Mouse (Mus musculus) stomach, embryonic 16.5 days (tissue): ENCODE results near the gene Nkapd1. TPM values are rescaled to one million over a fixed set of nuclear protein-coding genes. Genes with fewer than 3 reads are reported as not detected.
A peak's percentile ranks its signal among the peaks of the same experiment; 100 is the strongest.
"Not testable (repeated sequence)": the region's sequence is repeated elsewhere in the genome, so short reads cannot be mapped to it uniquely, and the experiment has no call there.

ENCODE experiments used
- ATAC-seq: fragments of 200-750 bp; cut with Nextera tagmentation; 2 replicates; pipeline ENCODE4 v1.8.0; 2017; ENCODE audit warnings: moderate number of reproducible peaks, moderate TSS enrichment; ENCODE audit not compliant: insufficient read depth, low FRiP score
- H3K27ac ChIP-seq: fragments of 300-500 bp; sonication (generic); 2 replicates; pipeline ENCODE4 v1.5.1; 2014; ENCODE audit warnings: low read length
- H3K27me3 ChIP-seq: fragments of 300-500 bp; sonication (generic); 2 replicates; pipeline ENCODE4 v1.6.1; 2014; ENCODE audit warnings: low read length, control low read depth, mixed read lengths; ENCODE audit not compliant: control insufficient read depth, insufficient read depth
- H3K36me3 ChIP-seq: fragments of 300-500 bp; sonication (generic); 2 replicates; pipeline ENCODE4 v1.6.1; 2014; ENCODE audit warnings: low read length; ENCODE audit not compliant: control insufficient read depth, insufficient read depth
- H3K4me1 ChIP-seq: fragments of 300-500 bp; sonication (generic); 2 replicates; pipeline ENCODE4 v1.6.1; 2014; ENCODE audit warnings: low read length, control low read depth, mixed read lengths; ENCODE audit not compliant: control insufficient read depth, insufficient read depth
- H3K4me2 ChIP-seq: fragments of 300-500 bp; sonication (generic); 2 replicates; pipeline ENCODE4 v1.6.1; 2014; ENCODE audit warnings: low read depth, low read length, mixed read lengths
- H3K4me3 ChIP-seq: fragments of 300-500 bp; sonication (generic); replicated peaks from 2 replicates; pipeline ENCODE4 v1.5.1; 2014; ENCODE audit warnings: mild to moderate bottlenecking, low read length
- H3K9ac ChIP-seq: fragments of 300-500 bp; sonication (generic); 2 replicates; pipeline ENCODE4 v1.6.1; 2014; ENCODE audit warnings: low read length
- H3K9me3 ChIP-seq: fragments of 300-500 bp; sonication (generic); replicated peaks from 2 replicates; pipeline ENCODE4 v1.6.1; 2016; ENCODE audit warnings: low read length, control low read depth; ENCODE audit not compliant: control insufficient read depth
- WGBS: fragments of 180-500 bp; shearing (Covaris S2); extraction: QIAGEN DNeasy Blood & Tissue Kit; methylation state at CpG from one replicate; pipeline ENCODE4 v1.1.7; 2014; 5-methylcytosine and 5-hydroxymethylcytosine counted together
- polyA plus RNA-seq: library from polyadenylated mRNA; unstranded; fragments of >200 nt; fragmentation: Nextera tagmentation; extraction: Ambion mirVana; gene quantifications from 2 replicates; pipeline ENCODE4 v1.2.1, GENCODE M21; 2015

Nkapd1 gene
- polyA plus RNA-seq, 1 experiment from 2014 or later: 18.2 TPM

GRCm38 (mm10) chr9:50646826-50647370, 29.6 kb upstream of the Nkapd1 start:
- Histone ChIP-seq H3K27ac (no peak overlapping the region), H3K36me3 (peaks cover 19% of the 10 kb centered on the region), H3K27me3 (no peaks in the 10 kb centered on the region), H3K9ac (no peak overlapping the region), H3K9me3 (no peaks in the 10 kb centered on the region), H3K4me2 (no peak overlapping the region), H3K4me3 (no peak overlapping the region), H3K4me1 (no peaks in the 10 kb centered on the region)
- ATAC-seq: no peak
- 76% methylated on average over 10 of the region's 10 CpGs for WGBS

GRCm38 (mm10) chr9:50634270-50634669, 17.0 kb upstream of the Nkapd1 start:
- H3K36me3 ChIP-seq: peaks cover 5% of the 10 kb centered on the region; the same call in 1 of the 2 replicates
- no peak for ATAC-seq

GRCm38 (mm10) chr9:50633059-50633458, 15.8 kb upstream of the Nkapd1 start:
- no peak for ATAC-seq
- 68% methylated on average over 2 of the region's 2 CpGs for WGBS
- Histone ChIP-seq H3K4me1 (no peaks in the 10 kb centered on the region), H3K4me3 (no peak overlapping the region), H3K9me3 (no peaks in the 10 kb centered on the region), H3K27me3 (no peaks in the 10 kb centered on the region), H3K4me2 (no peak overlapping the region), H3K9ac (no peak overlapping the region), H3K36me3 (peaks cover 5% of the 10 kb centered on the region; the same call in 1 of the 2 replicates), H3K27ac (no peak overlapping the region)

More at GRCm38 (mm10) chr9:50634270-50634669, 17.0 kb upstream of the Nkapd1 start:
- Histone ChIP-seq H3K9me3 (no peaks in the 10 kb centered on the region), H3K4me1 (no peaks in the 10 kb centered on the region), H3K27me3 (no peaks in the 10 kb centered on the region), H3K4me3 (no peak overlapping the region), H3K4me2 (no peak overlapping the region), H3K9ac (no peak overlapping the region), H3K27ac (no peak overlapping the region)
- WGBS: 94% methylated on average over 11 of the region's 11 CpGs

GRCm38 (mm10) chr9:50632016-50632688, 14.9 kb upstream of the Nkapd1 start:
- Histone ChIP-seq H3K4me2 (no peak overlapping the region), H3K9ac (no peak overlapping the region), H3K4me3 (no peak overlapping the region), H3K27me3 (no peaks in the 10 kb centered on the region), H3K36me3 (peaks cover 5% of the 10 kb centered on the region; the same call in 1 of the 2 replicates), H3K4me1 (no peaks in the 10 kb centered on the region), H3K27ac (no peak overlapping the region), H3K9me3 (no peaks in the 10 kb centered on the region)
- WGBS: 80% methylated on average over 6 of the region's 6 CpGs
- no peak for ATAC-seq

GRCm38 (mm10) chr9:50630903-50631302, 13.6 kb upstream of the Nkapd1 start:
- not testable (repeated sequence) for H3K36me3 ChIP-seq, H3K27me3 ChIP-seq, ATAC-seq, H3K9ac ChIP-seq, H3K4me2 ChIP-seq, H3K9me3 ChIP-seq, H3K27ac ChIP-seq, H3K4me3 ChIP-seq, H3K4me1 ChIP-seq
- WGBS: 88% methylated on average over 6 of the region's 8 CpGs

- 63% methylated on average over 9 of the region's 9 CpGs for WGBS
- no peak overlapping the region for H3K27ac ChIP-seq
- peaks cover 13% of the 10 kb centered on the region; the same call in 1 of the 2 replicates for H3K36me3 ChIP-seq
- no peaks in the 10 kb centered on the region for H3K9me3 ChIP-seq
- peak overlapping the region; percentile 70 for H3K4me2 ChIP-seq
- no peak overlapping the region for H3K9ac ChIP-seq
- peak overlapping the region; percentile 67 for H3K4me3 ChIP-seq
- H3K4me1 ChIP-seq: peaks cover 5% of the 10 kb centered on the region
- ATAC-seq: no peak
- H3K27me3 ChIP-seq: no peaks in the 10 kb centered on the region
Measured at GRCm38 (mm10) chr9:50617794-50618330, 598 bp upstream of the Nkapd1 start.

- Histone ChIP-seq H3K4me2 (peak overlapping the region; percentile 70), H3K4me1 (peaks cover 5% of the 10 kb centered on the region), H3K9ac (peak overlapping the region; percentile 91), H3K4me3 (peak overlapping the region; percentile 67), H3K9me3 (no peaks in the 10 kb centered on the region), H3K27me3 (no peaks in the 10 kb centered on the region), H3K36me3 (peaks cover 13% of the 10 kb centered on the region; the same call in 1 of the 2 replicates), H3K27ac (peak overlapping the region; percentile 97; the same call in 1 of the 2 replicates)
- 31% methylated on average over 11 of the region's 11 CpGs for WGBS
- no peak for ATAC-seq
Measured at GRCm38 (mm10) chr9:50616161-50616560, 1.1 kb downstream of the Nkapd1 start.

GRCm38 (mm10) chr9:50612115-50612514, 5.1 kb downstream of the Nkapd1 start:
- Histone ChIP-seq H3K36me3 (peaks cover 23% of the 10 kb centered on the region; the same call in 1 of the 2 replicates), H3K9ac (no peak overlapping the region), H3K9me3 (no peaks in the 10 kb centered on the region), H3K4me1 (peaks cover 5% of the 10 kb centered on the region), H3K4me2 (no peak overlapping the region), H3K27ac (no peak overlapping the region), H3K27me3 (no peaks in the 10 kb centered on the region), H3K4me3 (no peak overlapping the region)
- WGBS: 81% methylated on average over 4 of the region's 4 CpGs
- no peak for ATAC-seq

GRCm38 (mm10) chr9:50604338-50604737, 12.9 kb downstream of the Nkapd1 start:
- Histone ChIP-seq H3K4me3 (peak overlapping the region; percentile 82), H3K27me3 (no peaks in the 10 kb centered on the region), H3K4me1 (peaks cover 15% of the 10 kb centered on the region), H3K27ac (peak overlapping the region; percentile 81), H3K4me2 (peak overlapping the region; percentile 69), H3K9ac (peak overlapping the region; percentile 92), H3K36me3 (0 out of 2 replicates have a peak, but pooled peaks cover 6% of the 10 kb centered on the region), H3K9me3 (no peaks in the 10 kb centered on the region)
- no peak for ATAC-seq
- 2% methylated on average over 6 of the region's 6 CpGs for WGBS
